Mouse (Mus musculus) heart, adult 2 months (tissue): ENCODE results near the gene Hist2h2aa1.
"Not testable (repeated sequence)": the region's sequence is repeated elsewhere in the genome, so short reads cannot be mapped to it uniquely, and the experiment has no call there.

Source experiments
- CTCF ChIP-seq: fragments of 200-600 bp; IDR thresholded peaks from 2 replicates; pipeline ENCODE4 v1.8.1; 2022; ENCODE audit warnings: antibody characterized with exemption, mild to moderate bottlenecking, moderate library complexity
- POLR2A ChIP-seq: fragments of 200-500 bp; IDR thresholded peaks from 2 replicates; pipeline ENCODE4 v1.6.1; 2011; ENCODE audit warnings: mild to moderate bottlenecking, low read depth, low read length, control low read depth; ENCODE audit not compliant: insufficient read depth

GRCm38 (mm10) chr3:96198601-96199251, 46.6 kb upstream of the Hist2h2aa1 start:
- not testable (repeated sequence) for TF ChIP-seq CTCF, POLR2A
